Mouse (Mus musculus) bone marrow, adult 2 months (tissue): ENCODE data around the gene Nucb1. TPM values are rescaled to one million over a fixed set of nuclear protein-coding genes. Genes with fewer than 3 reads are reported as not detected.
A peak's percentile ranks its signal among the peaks of the same experiment; 100 is the strongest.
"Not testable (repeated sequence)": the region's sequence is repeated elsewhere in the genome, so short reads cannot be mapped to it uniquely, and the experiment has no call there.

Source experiments
- H3K27ac ChIP-seq: fragments of 200-500 bp; 2 replicates; pipeline ENCODE4 v1.5.1; 2012; ENCODE audit warnings: low read depth, mild to moderate bottlenecking, control low read depth, inconsistent platforms, low read length; ENCODE audit not compliant: control insufficient read depth, poor library complexity, insufficient read depth
- H3K4me1 ChIP-seq: fragments of 200-500 bp; 2 replicates; pipeline ENCODE4 v1.6.1; 2011; ENCODE audit warnings: low read length; ENCODE audit not compliant: control insufficient read depth, insufficient read depth
- H3K4me3 ChIP-seq: fragments of 200-500 bp; replicated peaks from 2 replicates; pipeline ENCODE3; 2011; ENCODE audit warnings: mild to moderate bottlenecking, low read depth, low read length, control low read depth; ENCODE audit not compliant: control insufficient read depth
- CTCF ChIP-seq: fragments of 200-500 bp; IDR thresholded peaks from 2 replicates; pipeline ENCODE4 v1.5.1; 2011; ENCODE audit warnings: low read length, control low read depth; ENCODE audit not compliant: control insufficient read depth, insufficient read depth
- POLR2A ChIP-seq: fragments of 200-500 bp; IDR thresholded peaks from 2 replicates; pipeline ENCODE4 v1.6.1; 2011; ENCODE audit warnings: low read depth, mild to moderate bottlenecking, control low read depth, low read length, borderline replicate concordance; ENCODE audit not compliant: control insufficient read depth
- WGBS: fragments of 180-500 bp; shearing (Covaris S2); methylation state at CpG from one replicate; pipeline ENCODE4 v1.1.7; 2018; 5-methylcytosine and 5-hydroxymethylcytosine counted together
- polyA plus RNA-seq: library from polyadenylated mRNA; stranded (reverse); fragments of >200 nt; gene quantifications from 2 replicates; pipeline ENCODE4 v1.2.4, GENCODE M21; 2011; ENCODE audit warnings: low replicate concordance; ENCODE audit not compliant: missing spikeins, insufficient read depth, insufficient read length

The Nucb1 gene
- polyA plus RNA-seq, 1 experiment = 71.9 TPM

DNA sequence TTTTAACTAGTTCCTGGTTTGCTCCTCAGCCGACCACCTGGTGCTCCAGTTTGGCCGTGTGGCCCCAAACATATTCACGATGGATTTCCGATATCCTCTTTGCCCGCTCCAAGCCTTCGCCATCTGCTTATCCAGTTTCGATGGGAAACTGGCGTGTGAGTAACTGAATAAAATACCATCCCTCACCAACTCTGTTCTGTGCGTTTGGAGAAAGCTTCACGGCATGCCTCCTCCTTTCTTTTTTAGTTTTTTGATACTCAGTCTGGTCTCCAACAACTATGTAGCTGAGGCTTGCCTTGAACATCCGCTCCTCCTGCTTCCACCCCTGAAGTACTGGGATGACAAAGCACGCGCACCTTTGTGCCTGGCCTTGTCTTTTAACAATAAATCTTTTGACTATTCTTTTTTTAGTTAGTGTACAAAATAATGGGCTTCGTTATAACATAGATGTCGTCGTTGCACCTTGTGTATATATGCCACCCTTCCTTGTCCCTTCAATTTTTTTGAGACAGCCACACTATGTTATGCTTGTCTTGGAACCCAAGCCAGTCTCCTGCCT is 12.1 kb upstream of the Nucb1 start:
- 59% methylated on average over 16 of the region's 16 CpGs for WGBS
- TF ChIP-seq POLR2A (no peak), CTCF (no peak)
- peak overlapping the region; percentile 83 for H3K4me3 ChIP-seq
- H3K27ac ChIP-seq = 0 out of 2 replicates have a peak overlapping the region, but pooled peaks have one; percentile 13
- H3K4me1 ChIP-seq = peaks cover 1% of the 10 kb centered on the region; the same call in 1 of the 2 replicates

DNA sequence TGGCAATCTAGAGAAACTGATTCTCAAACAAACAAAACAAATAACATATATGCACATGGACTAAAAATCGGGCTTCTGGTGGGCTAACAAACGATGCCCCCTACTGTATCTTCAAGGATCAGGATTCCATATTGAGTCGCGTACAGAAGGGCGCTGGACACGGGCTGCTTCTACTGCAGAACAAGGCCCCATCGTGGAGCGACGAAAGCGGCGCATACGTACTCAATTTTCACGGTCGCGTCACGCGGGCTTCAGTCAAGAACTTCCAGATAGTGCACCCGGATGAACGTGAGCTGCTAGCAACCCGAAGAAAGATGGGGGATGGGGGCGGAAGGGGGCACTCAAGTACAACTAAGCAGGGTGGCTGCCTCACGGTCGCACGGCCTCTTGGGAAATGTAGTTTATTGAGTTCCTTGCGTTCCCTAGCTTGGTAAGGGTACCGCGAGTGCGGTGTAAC is 11.6 kb upstream of the Nucb1 start:
- WGBS = under 1% methylated on average over 28 of the region's 28 CpGs
- TF ChIP-seq CTCF = peak; percentile 16; the same call in 1 of the 2 replicates
- 0 out of 2 replicates have a peak, but pooled peaks have one; percentile 27 for TF ChIP-seq POLR2A
- Histone ChIP-seq H3K4me1 (peaks cover 1% of the 10 kb centered on the region; the same call in 1 of the 2 replicates), H3K4me3 (peak overlapping the region; percentile 83), H3K27ac (peak overlapping the region; percentile 81)

DNA sequence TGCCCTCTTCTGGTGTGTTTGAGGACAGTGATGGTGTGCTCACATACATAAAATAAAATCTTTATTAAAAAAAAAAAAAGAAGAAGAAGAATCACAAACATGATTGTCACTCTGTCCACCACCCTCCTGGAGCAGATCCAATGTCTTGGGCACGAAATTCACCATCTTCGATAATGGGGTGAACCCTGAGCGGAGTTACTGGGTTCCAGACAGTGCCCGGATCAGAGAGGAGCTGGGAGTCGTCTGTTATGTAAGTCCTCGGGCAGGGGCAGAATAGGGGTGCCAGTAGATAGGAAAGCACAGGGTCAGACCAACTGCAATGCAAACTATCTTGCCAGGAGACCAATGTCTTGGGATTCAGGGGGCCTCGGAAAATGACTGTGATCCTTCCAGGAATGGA is 10.4 kb upstream of the Nucb1 start:
- WGBS = 88% methylated on average over 7 of the region's 7 CpGs
- TF ChIP-seq CTCF = no peak
- no peak for TF ChIP-seq POLR2A
- Histone ChIP-seq H3K27ac (no peak overlapping the region), H3K4me1 (peaks cover 1% of the 10 kb centered on the region; the same call in 1 of the 2 replicates), H3K4me3 (no peak overlapping the region)

DNA sequence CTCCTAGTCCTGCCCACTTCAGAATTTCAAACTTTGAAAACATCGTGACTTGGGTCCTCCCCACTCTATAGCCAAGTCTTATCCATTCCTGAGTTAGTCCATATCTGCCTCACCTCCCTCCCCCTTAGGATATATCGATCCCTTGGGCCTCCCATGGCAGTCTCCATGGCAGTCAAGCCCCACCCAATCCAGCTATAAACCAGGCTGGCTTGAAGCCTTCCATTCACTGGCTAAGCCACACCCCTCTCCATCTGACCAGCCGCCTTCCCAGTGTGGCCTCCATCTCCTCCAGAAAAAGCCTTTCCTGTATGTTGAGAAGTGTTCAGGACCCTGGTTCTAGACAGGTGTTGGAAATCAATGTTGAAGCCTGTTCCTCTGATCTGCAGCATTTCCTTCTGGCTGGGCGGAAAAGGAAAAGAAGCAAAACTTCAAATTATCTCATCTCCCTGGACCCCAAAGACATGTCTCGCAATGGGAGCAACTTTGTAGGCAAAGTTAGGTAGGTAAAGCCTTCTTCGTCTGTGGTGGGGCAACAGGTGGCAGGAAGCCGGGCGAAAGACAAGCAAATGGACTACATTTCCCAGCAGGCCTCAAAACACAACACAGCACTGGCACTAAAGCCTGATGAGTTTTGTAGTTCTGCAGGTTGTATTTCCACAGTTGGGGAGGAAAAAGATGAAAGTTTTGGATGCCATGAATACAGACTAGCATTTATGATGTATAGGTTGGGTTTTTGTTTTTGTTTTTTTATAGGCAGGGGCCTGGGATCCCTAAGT is 9.3 kb upstream of the Nucb1 start:
- 70% methylated on average over 8 of the region's 8 CpGs for WGBS
- H3K4me1 ChIP-seq = peaks cover 1% of the 10 kb centered on the region; the same call in 1 of the 2 replicates
- H3K27ac ChIP-seq = no peak overlapping the region
- TF ChIP-seq POLR2A (no peak), CTCF (no peak)
- H3K4me3 ChIP-seq = no peak overlapping the region

DNA sequence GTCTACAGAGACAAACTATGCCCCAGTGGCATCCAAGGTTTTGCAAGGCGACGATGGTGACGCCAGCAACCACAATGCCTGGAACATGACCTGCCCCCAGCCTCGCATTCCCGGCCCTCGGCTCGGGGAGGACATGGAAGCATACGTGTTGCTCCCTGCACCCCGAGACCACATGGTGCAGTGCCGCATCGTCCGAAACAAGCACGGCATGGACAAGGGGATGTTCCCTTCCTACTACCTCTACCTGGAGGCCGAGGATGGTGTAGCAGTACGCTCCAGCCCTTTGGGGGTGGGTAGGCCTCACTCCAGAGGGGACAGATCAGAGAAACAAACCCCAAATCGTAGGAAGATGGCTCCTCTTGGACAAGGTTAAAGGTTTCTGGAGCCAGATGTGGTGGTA is 8.4 kb upstream of the Nucb1 start:
- Histone ChIP-seq H3K4me3 (no peak overlapping the region), H3K4me1 (peaks cover 1% of the 10 kb centered on the region; the same call in 1 of the 2 replicates), H3K27ac (no peak overlapping the region)
- 92% methylated on average over 16 of the region's 16 CpGs for WGBS
- no peak for TF ChIP-seq CTCF
- no peak for TF ChIP-seq POLR2A

DNA sequence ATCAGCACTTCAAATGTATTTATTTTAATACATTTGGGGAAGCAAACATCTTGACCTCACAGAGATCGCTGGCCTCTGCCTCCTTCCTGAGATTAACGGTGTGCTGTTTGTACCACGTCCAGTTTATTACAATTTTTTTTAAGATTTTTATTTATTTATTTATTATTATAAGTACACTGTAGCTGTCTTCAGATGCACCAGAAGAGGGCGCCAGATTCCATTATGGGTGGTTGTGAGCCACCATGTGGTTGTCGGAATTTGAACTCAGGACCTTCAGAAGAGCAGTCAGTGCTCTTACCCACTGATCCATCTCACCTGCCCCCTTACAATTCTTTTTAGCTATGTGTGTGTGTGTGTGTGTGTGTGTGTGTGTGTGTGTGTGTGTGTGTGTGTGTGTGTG is 6.6 kb upstream of the Nucb1 start:
- not testable (repeated sequence) for H3K4me1 ChIP-seq, H3K27ac ChIP-seq, H3K4me3 ChIP-seq
- WGBS = 56% methylated on average over 5 of the region's 5 CpGs

DNA sequence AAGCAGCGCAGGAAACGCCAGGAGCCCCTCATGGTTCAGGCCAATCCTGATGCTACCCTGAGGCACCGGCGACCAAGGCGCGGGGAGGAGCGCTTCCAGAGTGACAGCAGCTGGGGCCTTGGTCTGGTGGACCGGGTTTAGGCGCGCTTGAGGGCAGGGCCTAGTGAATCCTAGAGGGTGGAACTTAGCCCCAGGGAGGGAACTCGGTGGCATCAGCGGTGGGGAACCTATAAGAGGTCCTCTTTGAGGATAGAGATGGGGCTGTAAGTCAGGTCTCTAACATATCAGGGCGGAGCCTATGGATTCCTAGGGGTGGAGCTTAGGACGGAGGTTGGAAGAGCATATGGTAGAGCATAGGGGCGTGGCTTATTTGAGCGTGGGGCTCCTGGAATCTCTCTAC is 5.2 kb upstream of the Nucb1 start:
- Histone ChIP-seq H3K4me3 (no peak overlapping the region), H3K4me1 (no peaks in the 10 kb centered on the region), H3K27ac (no peak overlapping the region)
- 59% methylated on average over 16 of the region's 16 CpGs for WGBS
- TF ChIP-seq CTCF (no peak), POLR2A (no peak)

DNA sequence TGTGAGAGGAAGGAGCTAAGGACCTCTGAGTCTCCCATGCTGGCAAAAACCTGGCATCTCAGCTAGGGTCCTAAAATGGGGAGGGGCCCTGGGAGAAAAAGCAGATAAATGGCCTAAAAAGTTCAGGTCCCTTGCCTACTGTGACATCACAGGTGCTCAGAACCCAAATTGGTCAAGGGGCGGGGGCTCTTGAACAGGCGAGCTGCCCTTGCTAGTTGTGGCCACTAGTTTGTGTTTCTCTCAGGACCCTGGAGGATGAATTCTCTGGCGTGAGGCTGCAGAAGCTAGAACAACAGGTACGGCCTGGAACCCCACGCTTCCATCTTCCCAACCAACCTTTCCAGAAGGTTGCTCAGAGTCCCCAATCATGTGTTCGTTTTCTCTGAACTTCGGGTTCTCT is 4.2 kb upstream of the Nucb1 start:
- Histone ChIP-seq H3K27ac (no peak overlapping the region), H3K4me3 (no peak overlapping the region), H3K4me1 (no peaks in the 10 kb centered on the region)
- 82% methylated on average over 7 of the region's 7 CpGs for WGBS
- no peak for TF ChIP-seq POLR2A
- TF ChIP-seq CTCF = no peak
